Mouse (Mus musculus): Measurements from ENCODE around the gene 9130008F23Rik.

DNA sequence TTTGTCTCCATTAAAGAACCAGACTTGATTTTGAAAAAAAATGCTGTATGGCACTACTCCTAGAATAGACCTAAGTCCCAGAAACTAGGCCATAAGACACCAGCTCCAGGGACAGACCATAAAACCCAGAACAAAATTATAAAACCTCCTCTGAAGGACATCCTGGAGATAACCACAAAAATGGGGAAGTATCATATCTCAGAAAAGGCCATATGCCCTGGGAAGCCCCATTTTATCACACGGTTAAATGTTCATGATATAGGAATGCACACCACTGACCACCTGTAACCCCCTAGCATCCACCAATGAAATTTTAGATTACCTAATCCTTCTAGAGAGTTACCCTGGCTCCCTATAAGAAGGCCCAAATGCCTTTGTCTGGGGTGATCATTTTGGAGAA lies 4.8 kb downstream of the 9130008F23Rik start:
- TF ChIP-seq CTCF (IDR thresholded peaks at IDR 0.05; ENCODE audit: low read depth), result no peak
- no peak for TF ChIP-seq EP300 (IDR thresholded peaks at IDR 0.05; ENCODE audit: low read depth)

Data from liver, postnatal 0 days (tissue).